Mouse (Mus musculus) embryonic fibroblast, embryonic 13.5 days (primary cell): Measurements from ENCODE around the gene Fam168b. TPM values are rescaled to one million over a fixed set of nuclear protein-coding genes. Genes with fewer than 3 reads are reported as not detected.

ENCODE experiments used
- H3K27ac ChIP-seq: 2 replicates; pipeline ENCODE4 v1.5.1; 2012; ENCODE audit warnings: low read length, control low read depth, inconsistent platforms; ENCODE audit not compliant: insufficient read depth
- H3K4me1 ChIP-seq: 2 replicates; pipeline ENCODE4 v1.6.1; 2011; ENCODE audit warnings: low read length; ENCODE audit not compliant: control insufficient read depth, insufficient read depth
- H3K4me3 ChIP-seq: 2 replicates; pipeline ENCODE4 v1.5.1; 2011; ENCODE audit warnings: mild to moderate bottlenecking, control low read depth, low read length; ENCODE audit not compliant: insufficient read depth
- CTCF ChIP-seq: IDR thresholded peaks from 2 replicates; pipeline ENCODE4 v1.5.1; 2011; ENCODE audit warnings: mild to moderate bottlenecking, control low read depth, low read length, moderate library complexity, borderline replicate concordance; ENCODE audit not compliant: insufficient read depth
- POLR2A ChIP-seq: IDR thresholded peaks from 2 replicates; pipeline ENCODE4 v1.6.1; 2011; ENCODE audit warnings: low read depth, mild to moderate bottlenecking, control low read depth, low read length, moderate library complexity
- polyA plus RNA-seq: library from polyadenylated mRNA; stranded (reverse); fragments of >200 nt; gene quantifications from 2 replicates; pipeline ENCODE4 v1.2.4, GENCODE M21; 2011; ENCODE audit warnings: low read depth; ENCODE audit not compliant: missing spikeins, insufficient read length

Gene Fam168b
- polyA plus RNA-seq, 1 experiment: 133 TPM

DNA sequence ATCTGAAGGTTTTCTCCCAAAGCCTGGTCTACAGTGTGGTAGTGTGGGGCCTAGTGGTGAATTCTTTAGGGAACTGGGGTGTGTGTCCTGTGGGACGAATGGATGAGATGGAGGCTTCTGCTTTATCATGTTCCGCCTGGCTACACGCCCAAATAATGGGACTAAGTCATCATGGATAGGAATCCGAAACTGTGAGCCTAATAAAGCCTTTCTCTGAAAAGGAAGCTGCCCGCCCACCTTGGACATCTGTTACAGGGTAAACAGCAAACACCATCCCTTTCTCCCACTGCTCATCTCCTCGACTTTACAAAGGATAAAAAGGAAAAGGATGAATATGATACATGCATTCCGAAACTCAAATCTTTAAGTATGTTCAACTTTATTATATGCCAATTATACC, 20.9 kb downstream of the Fam168b start:
- TF ChIP-seq POLR2A (no peak), CTCF (no peak)
- H3K4me3 ChIP-seq: no peak overlapping the region
- H3K4me1 ChIP-seq: peaks cover 8% of the 10 kb centered on the region
- H3K27ac ChIP-seq: no peak overlapping the region

- TF ChIP-seq CTCF: no peak
- TF ChIP-seq POLR2A: no peak
- H3K4me1 ChIP-seq: peaks cover 8% of the 10 kb centered on the region
- no peak overlapping the region for H3K4me3 ChIP-seq
- H3K27ac ChIP-seq: no peak overlapping the region
These were observed 21.5 kb downstream of the Fam168b start for GRCm38 (mm10) chr1:34821411-34821810.

DNA sequence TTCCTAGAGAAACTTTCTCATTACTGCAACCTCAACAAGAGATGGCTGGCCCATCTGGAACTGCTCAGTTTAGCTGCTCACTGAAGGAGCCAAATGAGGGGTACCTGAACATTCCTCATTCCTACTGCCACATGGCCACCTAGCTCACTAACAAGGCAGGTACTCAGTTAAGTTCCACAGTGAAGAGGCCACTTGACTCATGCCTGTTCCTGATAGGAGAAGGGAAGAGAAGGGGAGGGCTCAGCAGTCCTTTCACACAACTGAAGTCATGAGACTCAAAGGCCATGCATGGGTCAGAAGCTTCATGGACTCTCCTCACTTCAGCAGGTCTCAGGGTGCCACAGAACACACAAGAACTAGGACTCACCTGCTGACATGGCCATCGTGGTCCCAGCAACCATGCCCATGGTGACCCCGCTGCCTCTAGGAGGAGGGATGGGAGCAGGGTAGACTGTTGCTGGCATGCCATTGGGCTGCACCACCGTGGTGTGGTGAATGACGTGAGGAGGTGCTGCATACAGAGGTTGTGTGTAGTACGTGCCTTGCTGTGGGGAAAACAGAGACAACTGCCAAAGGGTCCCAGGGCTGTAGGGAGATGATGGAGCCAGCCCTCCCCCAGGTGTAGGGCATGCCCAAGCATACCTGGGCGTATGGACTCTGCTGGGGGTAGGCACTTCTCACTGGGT, 23.5 kb downstream of the Fam168b start:
- Histone ChIP-seq H3K4me1 (peaks cover 4% of the 10 kb centered on the region; the same call in 1 of the 2 replicates), H3K4me3 (no peak overlapping the region), H3K27ac (no peak overlapping the region)
- no peak for TF ChIP-seq CTCF
- TF ChIP-seq POLR2A: no peak

DNA sequence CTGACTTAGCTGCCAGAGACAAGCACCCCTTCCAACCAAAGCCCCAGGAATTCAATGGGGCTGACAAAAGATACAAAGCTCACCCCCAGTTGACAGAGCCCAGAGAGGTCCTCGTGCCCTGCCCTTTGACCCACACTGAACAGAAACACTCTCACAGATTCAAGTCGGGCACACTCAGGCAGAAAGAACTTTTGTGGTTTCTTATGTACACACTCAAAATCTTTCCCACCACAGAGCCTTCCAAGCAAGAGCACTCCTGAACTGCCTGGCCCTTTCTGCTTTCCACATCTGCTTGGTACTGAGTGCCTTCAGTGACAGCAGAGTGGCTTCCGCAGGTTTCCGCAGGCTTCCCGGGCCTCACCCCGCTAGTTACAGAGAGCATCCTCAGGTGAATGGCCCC, 27.0 kb downstream of the Fam168b start:
- Histone ChIP-seq H3K4me1 (no peaks in the 10 kb centered on the region), H3K4me3 (no peak overlapping the region), H3K27ac (no peak overlapping the region)
- TF ChIP-seq POLR2A (no peak), CTCF (no peak)

- H3K4me1 ChIP-seq: no peaks in the 10 kb centered on the region
- no peak overlapping the region for H3K27ac ChIP-seq
- H3K4me3 ChIP-seq: no peak overlapping the region
- TF ChIP-seq POLR2A (no peak), CTCF (no peak)
These were observed 30.2 kb downstream of the Fam168b start for GRCm38 (mm10) chr1:34812407-34813247.

- no peak overlapping the region for H3K4me3 ChIP-seq
- no peaks in the 10 kb centered on the region for H3K4me1 ChIP-seq
- no peak overlapping the region for H3K27ac ChIP-seq
- no peak for TF ChIP-seq CTCF
- no peak for TF ChIP-seq POLR2A
These were observed 31.3 kb downstream of the Fam168b start for GRCm38 (mm10) chr1:34811581-34811980.

- Histone ChIP-seq H3K27ac (no peak overlapping the region), H3K4me1 (no peaks in the 10 kb centered on the region), H3K4me3 (no peak overlapping the region)
- TF ChIP-seq POLR2A (no peak), CTCF (no peak)
These were observed 31.8 kb downstream of the Fam168b start for GRCm38 (mm10) chr1:34811035-34811434.

DNA sequence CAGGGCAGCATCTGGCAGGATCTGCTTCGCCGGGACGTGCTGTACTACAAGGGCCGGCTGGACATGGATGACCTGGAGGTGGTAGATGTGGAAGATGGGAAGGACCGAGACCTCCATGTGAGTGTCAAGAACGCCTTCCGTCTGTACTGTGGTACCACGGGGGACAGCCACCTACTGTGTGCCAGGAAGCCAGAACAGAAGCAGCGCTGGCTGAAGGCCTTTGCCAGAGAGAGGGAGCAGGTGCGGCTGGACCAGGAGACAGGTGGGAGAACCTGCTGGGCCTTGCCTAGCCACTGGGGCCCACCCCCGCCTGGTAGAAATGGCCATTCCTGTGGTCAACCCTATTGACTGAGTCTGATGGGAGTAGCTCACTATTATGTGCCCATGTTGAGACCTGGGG, 32.6 kb downstream of the Fam168b start:
- H3K4me1 ChIP-seq: no peaks in the 10 kb centered on the region
- TF ChIP-seq CTCF (no peak), POLR2A (no peak)
- H3K27ac ChIP-seq: no peak overlapping the region
- no peak overlapping the region for H3K4me3 ChIP-seq

GRCm38 (mm10) chr1:34808445-34808844, 34.4 kb downstream of the Fam168b start:
- Histone ChIP-seq H3K4me3 (no peak overlapping the region), H3K27ac (no peak overlapping the region), H3K4me1 (no peaks in the 10 kb centered on the region)
- TF ChIP-seq CTCF (no peak), POLR2A (no peak)

- H3K4me3 ChIP-seq: no peak overlapping the region
- H3K27ac ChIP-seq: no peak overlapping the region
- H3K4me1 ChIP-seq: no peaks in the 10 kb centered on the region
- TF ChIP-seq POLR2A: no peak
- TF ChIP-seq CTCF: no peak
These were observed 36.8 kb downstream of the Fam168b start for GRCm38 (mm10) chr1:34805931-34806520.
